Mouse (Mus musculus) limb, embryonic 15.5 days (tissue): ENCODE results near the gene Prdm10. TPM values are rescaled to one million over a fixed set of nuclear protein-coding genes. Genes with fewer than 3 reads are reported as not detected.

Experiments
- ATAC-seq: fragments of 200-750 bp; cut with Nextera tagmentation; 2 replicates; pipeline ENCODE4 v1.8.0; 2017; ENCODE audit warnings: low read depth, moderate TSS enrichment; ENCODE audit not compliant: insufficient number of reproducible peaks, low FRiP score, low TSS enrichment
- H3K27ac ChIP-seq: fragments of 300-500 bp; sonication (generic); 2 replicates; pipeline ENCODE4 v1.5.1; 2015; ENCODE audit warnings: moderate library complexity, mild to moderate bottlenecking, inconsistent platforms
- H3K27me3 ChIP-seq: fragments of 300-500 bp; sonication (generic); 2 replicates; pipeline ENCODE4 v1.6.1; 2015; ENCODE audit warnings: inconsistent platforms
- H3K36me3 ChIP-seq: fragments of 300-500 bp; sonication (generic); 2 replicates; pipeline ENCODE4 v1.6.1; 2015; ENCODE audit warnings: inconsistent platforms
- H3K4me1 ChIP-seq: fragments of 300-500 bp; sonication (generic); 2 replicates; pipeline ENCODE4 v1.6.1; 2015; ENCODE audit warnings: inconsistent platforms
- H3K4me2 ChIP-seq: fragments of 300-500 bp; sonication (generic); 2 replicates; pipeline ENCODE4 v1.6.1; 2015; ENCODE audit warnings: mild to moderate bottlenecking, inconsistent platforms
- H3K4me3 ChIP-seq: fragments of 300-500 bp; sonication (generic); 2 replicates; pipeline ENCODE4 v1.5.1; 2015; ENCODE audit warnings: mild to moderate bottlenecking, inconsistent platforms
- H3K9ac ChIP-seq: fragments of 300-500 bp; sonication (generic); 2 replicates; pipeline ENCODE4 v1.6.1; 2015; ENCODE audit warnings: inconsistent platforms
- H3K9me3 ChIP-seq: fragments of 300-500 bp; sonication (generic); 2 replicates; pipeline ENCODE4 v1.6.1; 2016; ENCODE audit warnings: inconsistent platforms
- WGBS: fragments of 180-500 bp; shearing (Covaris S2); methylation state at CpG from one replicate; pipeline ENCODE4 v1.1.7; 2015; 5-methylcytosine and 5-hydroxymethylcytosine counted together
- polyA plus RNA-seq: library from polyadenylated mRNA; unstranded; fragments of >200 nt; fragmentation: Nextera tagmentation; extraction: Ambion mirVana; gene quantifications from 2 replicates; pipeline ENCODE4 v1.2.1, GENCODE M21; 2015

Prdm10 gene
- polyA plus RNA-seq, 1 experiment from 2014 or later = 4.4 TPM

- 89% methylated on average over 4 of the region's 4 CpGs for WGBS
- no peak overlapping the region for H3K27ac ChIP-seq
- no peaks in the 10 kb centered on the region for H3K27me3 ChIP-seq
- no peak for ATAC-seq
- H3K4me3 ChIP-seq = no peak overlapping the region
- H3K9ac ChIP-seq = no peak overlapping the region
- H3K9me3 ChIP-seq = no peaks in the 10 kb centered on the region
- no peaks in the 10 kb centered on the region for H3K36me3 ChIP-seq
- no peaks in the 10 kb centered on the region for H3K4me1 ChIP-seq
- H3K4me2 ChIP-seq = no peak overlapping the region
These were observed 30.3 kb downstream of the Prdm10 start for GRCm38 (mm10) chr9:31310662-31311061.

- no peak overlapping the region for H3K27ac ChIP-seq
- H3K9ac ChIP-seq = no peak overlapping the region
- H3K4me2 ChIP-seq = no peak overlapping the region
- H3K27me3 ChIP-seq = no peaks in the 10 kb centered on the region
- WGBS = 90% methylated on average over 1 of the region's 1 CpGs
- no peak overlapping the region for H3K4me3 ChIP-seq
- no peak for ATAC-seq
- H3K9me3 ChIP-seq = no peaks in the 10 kb centered on the region
- H3K36me3 ChIP-seq = no peaks in the 10 kb centered on the region
- H3K4me1 ChIP-seq = no peaks in the 10 kb centered on the region
These were observed 33.5 kb downstream of the Prdm10 start for GRCm38 (mm10) chr9:31313876-31314275.

- no peak overlapping the region for H3K4me3 ChIP-seq
- H3K36me3 ChIP-seq = no peaks in the 10 kb centered on the region
- peaks cover 2% of the 10 kb centered on the region for H3K4me1 ChIP-seq
- H3K27ac ChIP-seq = no peak overlapping the region
- 72% methylated on average over 8 of the region's 8 CpGs for WGBS
- no peak overlapping the region for H3K4me2 ChIP-seq
- no peaks in the 10 kb centered on the region for H3K27me3 ChIP-seq
- H3K9ac ChIP-seq = no peak overlapping the region
- H3K9me3 ChIP-seq = no peaks in the 10 kb centered on the region
- ATAC-seq = no peak
These were observed 35.6 kb downstream of the Prdm10 start for GRCm38 (mm10) chr9:31315983-31316382.

- H3K4me2 ChIP-seq = no peak overlapping the region
- H3K4me3 ChIP-seq = no peak overlapping the region
- no peaks in the 10 kb centered on the region for H3K36me3 ChIP-seq
- H3K27ac ChIP-seq = no peak overlapping the region
- H3K9ac ChIP-seq = no peak overlapping the region
- no peaks in the 10 kb centered on the region for H3K9me3 ChIP-seq
- WGBS = 78% methylated on average over 5 of the region's 5 CpGs
- peaks cover 6% of the 10 kb centered on the region for H3K4me1 ChIP-seq
- no peak for ATAC-seq
- no peaks in the 10 kb centered on the region for H3K27me3 ChIP-seq
These were observed 38.6 kb downstream of the Prdm10 start for GRCm38 (mm10) chr9:31318956-31319355.

- no peak overlapping the region for H3K4me3 ChIP-seq
- H3K9ac ChIP-seq = no peak overlapping the region
- no peak for ATAC-seq
- 49% methylated on average over 1 of the region's 1 CpGs for WGBS
- no peak overlapping the region for H3K4me2 ChIP-seq
- H3K4me1 ChIP-seq = peaks cover 6% of the 10 kb centered on the region
- H3K36me3 ChIP-seq = no peaks in the 10 kb centered on the region
- H3K9me3 ChIP-seq = no peaks in the 10 kb centered on the region
- no peak overlapping the region for H3K27ac ChIP-seq
- H3K27me3 ChIP-seq = no peaks in the 10 kb centered on the region
These were observed 40.4 kb downstream of the Prdm10 start for GRCm38 (mm10) chr9:31320734-31321133.

- WGBS = 54% methylated on average over 4 of the region's 4 CpGs
These were observed 41.2 kb downstream of the Prdm10 start for GRCm38 (mm10) chr9:31321526-31321925.

GRCm38 (mm10) chr9:31322090-31322489, 41.8 kb downstream of the Prdm10 start:
- Histone ChIP-seq H3K9ac (no peak overlapping the region), H3K36me3 (no peaks in the 10 kb centered on the region), H3K9me3 (no peaks in the 10 kb centered on the region), H3K27ac (no peak overlapping the region), H3K4me3 (no peak overlapping the region), H3K4me1 (peaks cover 6% of the 10 kb centered on the region), H3K4me2 (no peak overlapping the region), H3K27me3 (no peaks in the 10 kb centered on the region)
- ATAC-seq = no peak
- 65% methylated on average over 5 of the region's 5 CpGs for WGBS

More at GRCm38 (mm10) chr9:31321526-31321925, 41.2 kb downstream of the Prdm10 start:
- H3K4me2 ChIP-seq = no peak overlapping the region
- H3K27ac ChIP-seq = no peak overlapping the region
- ATAC-seq = no peak
- H3K4me3 ChIP-seq = no peak overlapping the region
- H3K9me3 ChIP-seq = no peaks in the 10 kb centered on the region
- H3K4me1 ChIP-seq = peaks cover 6% of the 10 kb centered on the region
- H3K36me3 ChIP-seq = no peaks in the 10 kb centered on the region
- no peak overlapping the region for H3K9ac ChIP-seq
- H3K27me3 ChIP-seq = no peaks in the 10 kb centered on the region

- Histone ChIP-seq H3K27me3 (no peaks in the 10 kb centered on the region), H3K4me3 (no peak overlapping the region), H3K36me3 (0 out of 2 replicates have a peak, but pooled peaks cover 7% of the 10 kb centered on the region), H3K9ac (no peak overlapping the region), H3K4me2 (no peak overlapping the region), H3K4me1 (no peaks in the 10 kb centered on the region), H3K9me3 (no peaks in the 10 kb centered on the region), H3K27ac (no peak overlapping the region)
- 79% methylated on average over 3 of the region's 3 CpGs for whole genome bisulfite sequencing
- no peak for ATAC-seq
These were observed 50.5 kb downstream of the Prdm10 start for GRCm38 (mm10) chr9:31330816-31331215.

- ATAC-seq = no peak
- Histone ChIP-seq H3K4me3 (no peak overlapping the region), H3K9me3 (no peaks in the 10 kb centered on the region), H3K27me3 (no peaks in the 10 kb centered on the region), H3K9ac (no peak overlapping the region), H3K4me1 (no peaks in the 10 kb centered on the region), H3K4me2 (no peak overlapping the region), H3K27ac (no peak overlapping the region), H3K36me3 (0 out of 2 replicates have a peak, but pooled peaks cover 8% of the 10 kb centered on the region)
- WGBS = 66% methylated on average over 4 of the region's 4 CpGs
These were observed 50.9 kb downstream of the Prdm10 start for GRCm38 (mm10) chr9:31331246-31331645.

- no peak for ATAC-seq
- Histone ChIP-seq H3K27ac (no peak overlapping the region), H3K9ac (no peak overlapping the region), H3K4me2 (no peak overlapping the region), H3K4me3 (no peak overlapping the region), H3K36me3 (0 out of 2 replicates have a peak, but pooled peaks cover 8% of the 10 kb centered on the region), H3K27me3 (no peaks in the 10 kb centered on the region), H3K4me1 (no peaks in the 10 kb centered on the region), H3K9me3 (no peaks in the 10 kb centered on the region)
- WGBS = 74% methylated on average over 3 of the region's 3 CpGs
These were observed 51.6 kb downstream of the Prdm10 start for GRCm38 (mm10) chr9:31331906-31332305.

- no peaks in the 10 kb centered on the region for H3K4me1 ChIP-seq
These were observed 52.5 kb downstream of the Prdm10 start for GRCm38 (mm10) chr9:31332826-31333225.

GRCm38 (mm10) chr9:31334991-31335390, 54.7 kb downstream of the Prdm10 start:
- H3K9ac ChIP-seq = no peak overlapping the region
- H3K36me3 ChIP-seq = 0 out of 2 replicates have a peak, but pooled peaks cover 6% of the 10 kb centered on the region
- no peak overlapping the region for H3K27ac ChIP-seq
- ATAC-seq = no peak
- no peaks in the 10 kb centered on the region for H3K9me3 ChIP-seq
- H3K4me2 ChIP-seq = no peak overlapping the region
- WGBS = 93% methylated on average over 6 of the region's 6 CpGs
- H3K27me3 ChIP-seq = no peaks in the 10 kb centered on the region
- no peaks in the 10 kb centered on the region for H3K4me1 ChIP-seq
- H3K4me3 ChIP-seq = no peak overlapping the region

More at GRCm38 (mm10) chr9:31332826-31333225, 52.5 kb downstream of the Prdm10 start:
- Histone ChIP-seq H3K4me2 (no peak overlapping the region), H3K27ac (no peak overlapping the region), H3K9me3 (no peaks in the 10 kb centered on the region), H3K4me3 (no peak overlapping the region), H3K27me3 (no peaks in the 10 kb centered on the region), H3K36me3 (0 out of 2 replicates have a peak, but pooled peaks cover 8% of the 10 kb centered on the region), H3K9ac (no peak overlapping the region)
- ATAC-seq = no peak

- 63% methylated on average over 11 of the region's 11 CpGs for WGBS
These were observed 64.0 kb downstream of the Prdm10 start for GRCm38 (mm10) chr9:31344289-31344831.

More at GRCm38 (mm10) chr9:31344289-31344831, 64.0 kb downstream of the Prdm10 start:
- Histone ChIP-seq H3K36me3 (peaks cover 5% of the 10 kb centered on the region), H3K4me2 (no peak overlapping the region), H3K9ac (no peak overlapping the region), H3K27me3 (no peaks in the 10 kb centered on the region), H3K9me3 (no peaks in the 10 kb centered on the region), H3K4me3 (no peak overlapping the region), H3K27ac (no peak overlapping the region), H3K4me1 (0 out of 2 replicates have a peak, but pooled peaks cover 4% of the 10 kb centered on the region)
- ATAC-seq = no peak
